Mouse (Mus musculus) myocyte (in vitro differentiated cells): ENCODE data around the gene Fbxo36. TPM values are rescaled to one million over a fixed set of nuclear protein-coding genes. Genes with fewer than 3 reads are reported as not detected.
A peak's percentile ranks its signal among the peaks of the same experiment; 100 is the strongest.

Experiments
- H3K27me3 ChIP-seq: one replicate; pipeline ENCODE4 v1.6.1; 2011; ENCODE audit not compliant: control insufficient read depth, insufficient read depth, insufficient read length
- H3K36me3 ChIP-seq: one replicate; pipeline ENCODE4 v1.6.1; 2011; ENCODE audit not compliant: control insufficient read depth, insufficient read depth
- H3K4me2 ChIP-seq: one replicate; pipeline ENCODE4 v1.6.1; 2011; ENCODE audit warnings: low read depth, control low read depth
- H3K4me3 ChIP-seq: one replicate; pipeline ENCODE4 v1.5.1; 2011; ENCODE audit warnings: mild to moderate bottlenecking, control low read depth, moderate library complexity
- H3K79me2 ChIP-seq: one replicate; pipeline ENCODE4 v1.6.1; 2011; ENCODE audit not compliant: control insufficient read depth, insufficient read depth
- H3ac ChIP-seq: one replicate; pipeline ENCODE4 v1.6.1; 2011; ENCODE audit not compliant: control insufficient read depth, insufficient read length
- CEBPB ChIP-seq: IDR thresholded peaks from 2 replicates; pipeline ENCODE4 v1.6.1; 2011; ENCODE audit warnings: mild to moderate bottlenecking, moderate library complexity; ENCODE audit not compliant: poor library complexity, insufficient read depth, severe bottlenecking
- E2F4 ChIP-seq: IDR thresholded peaks from one replicate; pipeline ENCODE4 v1.6.1; 2011; ENCODE audit warnings: mild to moderate bottlenecking, control low read depth, moderate library complexity; ENCODE audit not compliant: insufficient read depth
- MAX ChIP-seq: IDR thresholded peaks from one replicate; pipeline ENCODE4 v1.6.1; 2011; ENCODE audit warnings: low read depth, mild to moderate bottlenecking, control low read depth
- MYOD1 ChIP-seq, 3 experiments: IDR thresholded peaks; one replicate each; pipeline ENCODE4 v1.6.1; 2011; ENCODE audit warnings: control low read depth in 2 of 3, low read depth in 2 of 3, mild to moderate bottlenecking in 2 of 3, moderate library complexity in 1 of 3; ENCODE audit not compliant: insufficient read length in 2 of 3, control insufficient read depth in 1 of 3
- MYOG ChIP-seq, 3 experiments: IDR thresholded peaks; one replicate each; pipeline ENCODE4 v1.6.1; 2011; ENCODE audit warnings: control low read depth in 2 of 3, low read depth in 2 of 3, mild to moderate bottlenecking in 2 of 3; ENCODE audit not compliant: insufficient read length in 2 of 3, control insufficient read depth in 1 of 3, insufficient read depth in 1 of 3
- POLR2A ChIP-seq: IDR thresholded peaks from one replicate; pipeline ENCODE4 v1.6.1; 2011; ENCODE audit warnings: low read depth, mild to moderate bottlenecking, control low read depth, moderate library complexity; ENCODE audit not compliant: insufficient read length
- POLR2AphosphoS2 ChIP-seq: IDR thresholded peaks from one replicate; pipeline ENCODE4 v1.6.1; 2011; ENCODE audit warnings: low read depth, control low read depth; ENCODE audit not compliant: insufficient read length
- REST ChIP-seq: IDR thresholded peaks from one replicate; pipeline ENCODE4 v1.6.1; 2011; ENCODE audit warnings: mild to moderate bottlenecking, control low read depth, moderate library complexity; ENCODE audit not compliant: insufficient read depth, insufficient read length
- SRF ChIP-seq: IDR thresholded peaks from one replicate; pipeline ENCODE4 v1.6.1; 2011; ENCODE audit warnings: low read depth; ENCODE audit not compliant: control insufficient read depth, insufficient read length
- TCF12 ChIP-seq: IDR thresholded peaks from one replicate; pipeline ENCODE4 v1.6.1; 2011; ENCODE audit warnings: mild to moderate bottlenecking, control low read depth; ENCODE audit not compliant: poor library complexity, insufficient read depth, severe bottlenecking
- TCF3 ChIP-seq: IDR thresholded peaks from one replicate; pipeline ENCODE4 v1.6.1; 2011; ENCODE audit warnings: low read depth, control low read depth; ENCODE audit not compliant: insufficient read length
- USF1 ChIP-seq: IDR thresholded peaks from one replicate; pipeline ENCODE4 v1.6.1; 2011; ENCODE audit warnings: low read depth, mild to moderate bottlenecking, control low read depth, moderate library complexity
- polyA plus RNA-seq: library from polyadenylated mRNA; unstranded; fragments of >200 nt; fragmentation: generic; extraction: Trizol; gene quantifications from one replicate; pipeline ENCODE4 v1.2.1, GENCODE M21; 2012; ENCODE audit warnings: missing spikeins

Fbxo36 gene
- polyA plus RNA-seq, result 10.7 TPM

DNA sequence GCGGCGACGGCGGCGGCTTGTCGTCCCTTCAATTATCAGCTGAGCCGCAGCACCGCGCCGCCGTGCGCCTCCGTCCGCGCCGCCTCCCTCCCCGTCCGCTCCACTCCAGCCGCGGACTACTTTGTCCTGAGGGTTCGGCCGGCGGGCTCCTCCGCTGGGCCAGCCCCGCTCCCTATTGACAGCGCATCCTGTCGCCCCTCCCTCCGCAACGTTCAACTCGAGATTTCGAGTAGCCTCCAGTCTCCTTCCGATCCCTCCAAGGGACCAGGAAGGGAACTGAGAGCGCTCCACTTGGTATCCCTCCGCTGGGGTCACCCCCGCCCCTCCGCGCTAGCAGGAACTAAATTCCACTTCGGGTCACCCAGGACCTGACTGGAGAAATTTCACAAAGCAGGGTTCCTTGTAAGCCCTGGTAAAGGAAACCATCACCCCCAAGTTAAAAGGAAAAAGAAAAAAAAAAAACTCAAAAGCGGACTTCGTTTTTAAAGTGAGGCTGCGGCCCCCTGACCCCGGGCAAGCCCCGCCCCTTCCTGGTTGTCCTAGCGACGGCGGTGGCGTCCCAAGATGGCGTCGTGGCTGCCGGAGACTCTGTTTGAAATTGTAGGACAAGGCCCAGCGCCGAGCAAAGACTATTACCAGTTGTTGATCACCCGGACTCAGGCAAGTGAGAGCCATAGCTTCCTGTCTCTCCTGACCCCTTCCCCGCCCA, at the start of gene Fbxo36:
Gene Fbxo36, plus strand, starts transcription at position 533 of the 709 bp plus-strand sequence.
- TF ChIP-seq MYOG (IDR thresholded peaks at IDR 0.05; ENCODE audit: control insufficient read depth in 1 of 3, insufficient read depth in 1 of 3, insufficient read length in 2 of 3, low read depth in 2 of 3) (peak in 1 of 3 experiments; percentile 11), USF1 (no peak), POLR2AphosphoS2 (peak; percentile 70), REST (peak; percentile 13), CEBPB (no peak), POLR2A (peak; percentile 81), MYOD1 (IDR thresholded peaks at IDR 0.05; ENCODE audit: control insufficient read depth in 1 of 3, insufficient read length in 2 of 3, low read depth in 2 of 3) (peak in 1 of 3 experiments; percentile 27), TCF3 (no peak), TCF12 (no peak), E2F4 (no peak), MAX (no peak), SRF (no peak)
- Histone ChIP-seq H3K4me2 (peak within 1 kb of the TSS; percentile 77), H3K79me2 (peaks cover 55% of the 10 kb centered on the region), H3K4me3 (peak within 1 kb of the TSS; percentile 90), H3K27me3 (no peaks in the 10 kb centered on the region), H3K36me3 (no peaks in the 10 kb centered on the region), H3ac (peak within 1 kb of the TSS; percentile 81)

DNA sequence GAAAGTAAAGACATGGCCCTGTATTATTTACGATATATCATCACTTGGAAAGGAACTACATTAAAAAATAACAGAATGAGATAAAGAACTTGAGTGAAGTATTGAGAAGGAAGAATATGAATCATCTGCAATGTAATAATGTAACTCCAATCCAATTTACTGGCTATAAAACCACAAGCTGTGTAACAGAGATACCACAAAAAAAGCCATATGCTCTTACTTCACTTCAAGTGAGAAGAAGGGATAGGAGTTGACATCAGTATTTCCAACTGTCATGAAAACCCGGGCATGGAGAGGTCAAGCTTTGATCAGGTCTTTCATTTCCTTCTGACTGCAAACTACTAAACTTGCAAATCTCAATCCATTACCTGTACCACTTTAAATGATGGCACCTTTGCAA, 48.2 kb upstream of the Fbxo36 start:
- H3K79me2 ChIP-seq, result peaks cover 47% of the 10 kb centered on the region
- no peak for TF ChIP-seq USF1
- TF ChIP-seq REST, result no peak
- no peak for TF ChIP-seq POLR2AphosphoS2
- no peak for TF ChIP-seq E2F4
- TF ChIP-seq CEBPB, result no peak
- TF ChIP-seq TCF3, result no peak
- TF ChIP-seq SRF, result no peak
- no peak for TF ChIP-seq MYOG (IDR thresholded peaks at IDR 0.05; ENCODE audit: control insufficient read depth in 1 of 3, insufficient read depth in 1 of 3, insufficient read length in 2 of 3, low read depth in 2 of 3)
- TF ChIP-seq POLR2A, result no peak
- H3K4me2 ChIP-seq, result no peak overlapping the region
- no peak overlapping the region for H3K4me3 ChIP-seq
- H3ac ChIP-seq, result no peak overlapping the region
- H3K27me3 ChIP-seq, result no peaks in the 10 kb centered on the region
- H3K36me3 ChIP-seq, result peaks cover 24% of the 10 kb centered on the region

DNA sequence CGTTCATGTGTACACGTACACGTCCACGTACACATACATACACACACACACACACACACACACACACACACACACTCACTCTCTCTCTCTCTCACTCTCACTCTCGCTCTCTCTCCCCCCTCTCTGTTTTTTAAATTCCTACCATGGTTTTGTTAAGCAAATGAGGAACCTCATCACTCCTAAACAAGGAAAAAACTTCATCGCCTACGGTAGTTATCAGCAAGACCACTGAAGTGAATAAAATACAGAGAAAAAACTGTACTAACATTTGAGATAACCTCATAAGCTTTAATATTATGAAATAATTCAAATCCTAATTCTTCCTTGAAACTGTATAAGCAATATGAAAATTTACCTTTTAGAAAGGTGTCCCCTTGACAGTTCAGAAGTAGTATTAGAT, 44.3 kb upstream of the Fbxo36 start:
- TF ChIP-seq USF1, result no peak
- TF ChIP-seq TCF3, result no peak
- no peak for TF ChIP-seq MYOD1 (IDR thresholded peaks at IDR 0.05; ENCODE audit: control insufficient read depth in 1 of 3, insufficient read length in 2 of 3, low read depth in 2 of 3)
- TF ChIP-seq POLR2AphosphoS2, result no peak
- TF ChIP-seq SRF, result no peak
- TF ChIP-seq POLR2A, result no peak
- no peak for TF ChIP-seq CEBPB
- TF ChIP-seq E2F4, result no peak
- no peak for TF ChIP-seq TCF12
- TF ChIP-seq MAX, result no peak
- no peak for TF ChIP-seq MYOG (IDR thresholded peaks at IDR 0.05; ENCODE audit: control insufficient read depth in 1 of 3, insufficient read depth in 1 of 3, insufficient read length in 2 of 3, low read depth in 2 of 3)
- TF ChIP-seq REST, result no peak
- Histone ChIP-seq H3K36me3 (peaks cover 8% of the 10 kb centered on the region), H3ac (no peak overlapping the region), H3K27me3 (no peaks in the 10 kb centered on the region), H3K4me3 (no peak overlapping the region), H3K79me2 (peaks cover 67% of the 10 kb centered on the region), H3K4me2 (no peak overlapping the region)

DNA sequence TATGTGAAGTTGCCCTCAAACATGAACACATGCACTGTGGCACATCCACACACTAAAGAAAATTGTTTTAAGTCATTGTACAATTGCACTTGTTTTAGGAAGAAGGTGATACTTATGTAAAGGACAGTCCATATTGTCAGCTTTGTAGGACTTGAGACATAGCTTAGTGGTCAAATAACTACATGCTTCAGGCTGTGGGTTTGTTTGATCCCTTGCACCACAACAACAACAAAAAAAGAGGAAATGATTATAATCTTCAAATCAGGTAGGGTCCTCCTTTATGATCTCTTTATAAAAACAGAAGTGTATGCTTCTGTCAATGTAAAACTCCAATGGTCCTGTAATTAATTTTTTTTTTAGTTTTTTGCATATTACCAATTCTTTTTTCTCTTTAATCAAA, 40.5 kb upstream of the Fbxo36 start:
- no peak for TF ChIP-seq POLR2A
- Histone ChIP-seq H3K4me3 (no peak overlapping the region), H3K36me3 (no peaks in the 10 kb centered on the region)

DNA sequence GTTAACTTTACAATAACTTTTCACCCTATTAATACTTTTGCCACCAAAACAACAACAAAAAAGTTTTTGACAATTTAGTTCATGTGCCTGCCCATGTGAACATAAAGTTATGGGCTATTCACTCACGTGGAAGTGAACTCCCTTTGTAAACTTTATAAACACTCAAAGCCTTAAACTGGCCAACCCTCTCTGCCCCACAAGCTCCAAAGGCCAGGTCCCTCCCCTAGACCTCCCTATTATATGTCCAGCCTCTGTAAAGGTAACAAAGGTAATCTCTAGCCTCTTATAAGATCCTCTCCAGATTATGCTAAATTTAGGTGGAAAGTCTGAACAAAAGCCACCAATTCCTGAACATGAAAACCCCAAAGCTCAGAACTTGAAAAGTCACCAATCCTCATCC, 35.9 kb upstream of the Fbxo36 start:
- no peak for TF ChIP-seq USF1
- TF ChIP-seq MYOG (IDR thresholded peaks at IDR 0.05; ENCODE audit: control insufficient read depth in 1 of 3, insufficient read depth in 1 of 3, insufficient read length in 2 of 3, low read depth in 2 of 3), result no peak
- no peak for TF ChIP-seq REST
- no peak for TF ChIP-seq MAX
- TF ChIP-seq TCF12, result no peak
- no peak for TF ChIP-seq TCF3
- no peak for TF ChIP-seq MYOD1 (IDR thresholded peaks at IDR 0.05; ENCODE audit: control insufficient read depth in 1 of 3, insufficient read length in 2 of 3, low read depth in 2 of 3)
- no peak for TF ChIP-seq POLR2AphosphoS2
- no peak for TF ChIP-seq POLR2A
- no peak for TF ChIP-seq CEBPB
- TF ChIP-seq E2F4, result no peak
- no peak for TF ChIP-seq SRF

More for the DNA sequence above, 40.5 kb upstream of the Fbxo36 start:
- Histone ChIP-seq H3K79me2 (peaks cover 95% of the 10 kb centered on the region), H3K4me2 (no peak overlapping the region), H3ac (no peak overlapping the region), H3K27me3 (no peaks in the 10 kb centered on the region)

More for the DNA sequence above, 35.9 kb upstream of the Fbxo36 start:
- H3K4me3 ChIP-seq, result no peak overlapping the region
- peaks cover 98% of the 10 kb centered on the region for H3K79me2 ChIP-seq
- H3K4me2 ChIP-seq, result no peak overlapping the region
- H3K27me3 ChIP-seq, result no peaks in the 10 kb centered on the region
- no peak overlapping the region for H3ac ChIP-seq
- no peaks in the 10 kb centered on the region for H3K36me3 ChIP-seq
